Mouse (Mus musculus) megakaryocyte, embryonic 14.5 days (primary cell): ENCODE measurements around the gene 1700013G24Rik.

Source experiments
- FLI1 ChIP-seq: IDR thresholded peaks from 2 replicates; pipeline ENCODE4 v1.6.1; 2012; ENCODE audit warnings: low read length, inconsistent platforms, mixed read lengths
- GATA1 ChIP-seq: IDR thresholded peaks from 3 replicates; pipeline ENCODE4 v1.6.1; 2012; ENCODE audit warnings: mixed read lengths, low read length, inconsistent platforms, borderline replicate concordance

DNA sequence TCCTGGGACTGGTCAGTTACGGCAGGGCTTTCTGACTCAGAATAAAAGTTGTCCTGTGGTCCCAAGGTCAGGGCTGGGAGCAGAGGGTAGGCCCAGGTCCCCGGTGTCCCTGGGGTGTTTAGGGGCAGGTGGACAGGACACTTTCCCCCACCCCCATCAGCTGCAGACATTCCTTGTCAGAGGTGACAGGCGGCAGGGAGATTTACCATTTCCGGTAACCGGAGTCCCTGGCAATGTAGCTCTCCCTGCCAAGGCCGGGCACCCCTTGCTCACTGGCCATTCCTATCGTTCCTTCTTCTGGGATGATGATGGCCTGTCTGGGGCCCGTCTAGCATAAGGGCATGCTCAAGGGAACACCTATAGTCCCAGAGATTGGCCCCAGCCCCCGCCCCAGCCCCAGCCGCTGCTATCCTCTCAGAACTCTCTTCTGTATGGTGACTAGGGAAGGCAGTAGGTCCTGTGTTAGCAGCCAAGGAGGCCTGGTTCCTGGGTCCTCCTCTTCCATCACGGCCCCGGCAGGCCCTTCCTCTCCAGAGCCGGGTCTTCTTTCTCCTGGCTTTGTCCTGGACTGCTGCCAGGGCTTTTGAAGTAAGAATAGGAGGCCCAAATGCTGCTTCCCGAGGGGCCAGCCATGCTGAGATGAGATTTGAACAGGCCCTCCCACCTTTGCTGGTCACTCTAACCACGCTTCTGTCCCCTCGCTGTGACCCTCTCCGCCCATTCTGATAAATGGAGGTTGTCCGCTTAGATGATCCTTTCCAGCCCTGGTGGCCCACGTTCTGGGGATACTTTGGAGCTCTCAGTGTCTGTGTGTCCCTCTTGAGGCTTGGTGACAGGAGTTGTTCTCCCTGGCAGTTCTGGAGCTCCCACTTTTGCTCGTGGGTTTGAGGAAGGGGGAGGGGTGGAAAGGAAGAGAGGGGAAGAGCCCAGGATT, 33.3 kb downstream of the 1700013G24Rik start:
- no peak for TF ChIP-seq GATA1
- no peak for TF ChIP-seq FLI1
